Mouse (Mus musculus): Measurements from ENCODE around the gene Tnfrsf9.

DNA sequence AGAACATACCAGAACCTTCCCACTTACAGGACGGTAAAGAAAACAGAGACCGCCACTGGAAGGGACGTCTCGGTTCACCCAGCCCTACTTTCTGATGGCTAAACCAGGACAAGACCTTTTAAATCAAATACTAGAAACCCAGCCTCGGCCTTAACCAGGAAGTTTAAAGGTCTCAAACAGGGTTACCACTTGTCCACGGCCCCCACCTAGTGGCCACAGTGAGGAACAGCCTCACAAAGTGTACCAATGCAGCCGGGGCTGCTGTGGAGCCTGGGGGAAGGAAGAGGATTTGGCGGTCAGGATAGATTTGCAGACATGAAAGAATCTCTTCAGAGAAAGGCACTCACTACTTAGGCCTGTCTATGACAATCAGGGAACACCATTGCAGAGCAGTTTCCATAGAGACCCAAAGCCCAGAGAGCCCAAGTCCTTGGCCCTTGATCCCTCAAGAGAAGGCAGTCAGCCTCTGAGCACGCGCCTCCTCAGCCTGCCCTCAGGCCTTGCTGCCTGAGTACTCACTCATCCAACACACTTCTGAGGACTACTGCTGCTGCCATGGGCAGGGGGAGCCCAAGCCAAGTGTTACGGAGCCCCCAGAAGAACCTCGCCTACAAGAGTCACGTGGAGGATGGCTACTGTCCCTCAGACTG lies 15.5 kb upstream of the Tnfrsf9 start:
- no peak for TF ChIP-seq GATA1 (IDR thresholded peaks at IDR 0.05; ENCODE audit: borderline replicate concordance, low read length)
- no peak for TF ChIP-seq FLI1 (IDR thresholded peaks at IDR 0.05; ENCODE audit: low read length)
